Mouse (Mus musculus) embryo, embryonic 11 days (tissue): ENCODE results near the gene Atp6v0d1.

ENCODE experiments used
- DNase-seq: peaks from one replicate; pipeline ENCODE4 v3.0.0-alpha.2; 2015

Atp6v0d1 gene

DNA sequence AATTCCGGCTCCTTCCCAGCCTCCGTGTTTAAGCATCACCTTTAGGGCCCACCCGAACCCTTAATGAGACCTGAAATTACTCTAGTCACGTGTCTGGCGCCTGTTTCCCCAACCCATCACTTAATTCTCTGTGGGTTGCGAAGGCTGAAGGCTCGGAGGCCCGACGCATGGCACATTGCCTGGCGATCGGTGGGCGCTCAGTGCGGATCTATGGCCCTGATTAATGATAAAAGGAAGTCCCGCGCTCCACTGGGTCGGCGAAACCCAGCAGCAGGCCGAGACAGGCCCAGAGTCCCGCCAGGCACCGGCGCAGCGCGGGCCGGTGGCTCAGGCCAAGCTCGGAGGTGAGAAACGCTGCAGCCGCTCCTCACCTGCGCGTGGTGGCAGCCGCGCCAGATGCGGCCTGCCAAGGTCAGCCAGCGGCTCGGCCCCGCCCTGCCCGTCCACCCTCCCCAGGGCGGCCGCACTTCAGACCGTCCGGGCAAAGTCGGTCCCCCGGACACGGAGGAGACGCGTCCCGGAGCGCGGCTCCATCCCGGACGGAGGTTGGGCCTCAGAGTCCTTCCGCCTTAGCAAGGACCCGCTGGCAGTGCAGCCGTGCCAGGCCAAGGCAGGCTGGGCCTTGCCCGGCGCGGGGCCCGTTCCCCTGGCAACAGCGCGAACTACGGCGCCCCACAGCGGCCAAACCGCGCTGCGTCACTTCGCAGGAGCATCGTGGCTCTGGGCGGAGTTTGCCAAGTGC is 69.2 kb downstream of the Atp6v0d1 start, which contains the start of gene Zdhhc1:
TSS of gene Zdhhc1 (minus strand) at position 464 of the 742 bp plus-strand sequence.
- peak; percentile 92 for DNase-seq

GRCm38 (mm10) chr8:105495350-105496302 is 70.2 kb downstream of the Atp6v0d1 start:
- DNase-seq = no peak

- no peak for DNase-seq
These were observed 71.3 kb downstream of the Atp6v0d1 start for GRCm38 (mm10) chr8:105494566-105494965.

GRCm38 (mm10) chr8:105493495-105493894 is 72.4 kb downstream of the Atp6v0d1 start:
- no peak for DNase-seq

DNA sequence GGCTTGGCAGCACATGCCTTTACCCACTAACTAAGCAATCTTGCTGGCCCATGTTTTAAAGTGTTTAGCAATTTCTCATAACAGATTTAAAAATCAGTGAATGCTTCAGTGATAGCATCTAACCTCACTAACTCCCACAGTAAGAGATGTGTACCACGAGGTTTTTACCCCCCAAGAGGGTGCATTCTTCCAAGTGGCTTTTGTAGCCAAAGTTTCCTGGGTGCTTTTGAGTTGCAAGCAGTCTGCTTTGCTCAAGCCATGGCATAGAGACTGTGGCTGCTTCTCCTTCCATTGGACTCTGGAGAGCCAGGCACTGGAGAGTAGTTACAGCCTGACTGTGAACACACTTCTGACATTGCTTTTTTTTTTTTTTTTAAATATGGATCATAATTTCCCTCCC is 76.6 kb downstream of the Atp6v0d1 start:
- no peak for DNase-seq

- DNase-seq = no peak
These were observed 77.8 kb downstream of the Atp6v0d1 start for GRCm38 (mm10) chr8:105488082-105488481.

DNA sequence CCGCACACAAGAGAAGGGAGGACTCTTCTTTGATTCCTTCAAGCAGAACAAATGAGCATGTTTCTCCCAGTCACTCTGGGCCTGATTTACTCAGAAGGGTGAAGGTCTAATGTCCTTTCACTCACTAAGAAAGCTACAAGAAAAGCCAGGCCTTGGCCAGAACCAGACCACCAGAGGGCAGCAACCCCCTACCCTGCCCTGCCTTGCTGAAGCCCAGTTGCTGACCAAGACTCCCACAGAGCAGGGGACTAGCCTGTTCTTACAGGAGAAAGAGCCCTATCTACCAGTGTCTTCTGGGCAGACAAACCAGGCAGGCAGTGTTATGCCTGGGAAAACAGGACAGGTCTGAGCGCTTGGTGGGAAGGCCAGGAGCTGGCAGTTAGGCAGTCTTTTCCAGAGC is 81.5 kb downstream of the Atp6v0d1 start:
- peak; percentile 85 for DNase-seq

- DNase-seq = no peak
These were observed 81.8 kb downstream of the Atp6v0d1 start for GRCm38 (mm10) chr8:105484030-105484368.

GRCm38 (mm10) chr8:105483212-105484029 is 82.4 kb downstream of the Atp6v0d1 start:
- DNase-seq = peak; percentile 79

DNA sequence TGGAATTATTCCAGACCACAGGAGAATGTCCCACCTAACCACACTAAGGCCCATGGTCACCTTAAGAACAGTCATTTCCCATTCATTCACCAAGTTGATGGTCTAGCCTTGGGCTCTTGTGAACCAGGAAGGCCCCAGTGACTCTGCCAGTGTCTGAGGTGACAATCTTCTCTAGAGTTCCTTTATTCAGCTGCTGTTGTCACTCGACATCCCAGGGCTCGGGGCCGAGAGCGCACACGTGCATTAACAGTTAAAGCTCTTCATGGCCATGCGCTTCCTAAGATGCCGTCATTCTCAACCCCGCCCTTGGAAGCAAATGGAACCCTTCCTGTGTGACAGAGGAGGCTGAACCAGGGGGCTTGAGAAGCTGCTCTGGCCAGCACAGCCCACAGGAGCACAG is 83.7 kb downstream of the Atp6v0d1 start:
- no peak for DNase-seq

DNA sequence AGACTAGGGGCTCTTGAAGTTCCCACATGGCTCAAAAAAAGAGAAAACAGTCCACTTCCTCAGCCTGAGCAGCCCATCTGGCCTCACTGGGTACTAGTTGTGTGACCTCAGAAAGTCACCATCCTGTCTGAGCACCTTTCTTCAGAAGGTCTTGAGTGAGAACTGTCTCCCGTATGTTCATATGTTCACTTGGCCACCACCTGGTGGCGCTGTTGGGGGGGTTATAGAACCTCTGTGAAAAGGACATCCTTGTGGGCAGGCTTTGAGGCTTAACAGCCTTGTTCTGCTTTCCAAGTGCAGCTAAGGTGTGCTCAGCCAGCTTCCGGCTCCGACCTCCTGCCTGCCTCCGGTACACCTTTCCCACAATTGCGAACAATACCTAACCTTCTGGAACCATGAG is 84.4 kb downstream of the Atp6v0d1 start:
- peak; percentile 69 for DNase-seq

DNA sequence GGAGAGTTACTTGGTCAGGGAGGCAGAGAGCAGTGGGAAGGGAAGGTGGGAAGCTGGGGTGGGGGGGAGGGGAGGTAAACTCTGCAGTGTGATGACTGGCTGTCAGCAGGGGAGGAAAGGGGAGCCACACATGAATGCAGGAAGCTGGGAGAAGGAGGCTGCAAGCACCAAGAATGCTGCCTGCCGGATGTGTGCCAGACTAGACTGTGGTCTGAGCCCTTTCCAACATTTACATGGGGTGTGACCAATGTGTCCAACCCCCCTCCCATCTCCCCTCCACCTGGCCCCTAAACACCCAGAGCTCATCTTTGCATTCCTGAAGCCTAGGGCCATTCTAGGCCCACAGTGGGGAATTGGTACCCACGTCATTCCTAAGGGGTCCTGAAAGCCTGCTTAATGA is 84.8 kb downstream of the Atp6v0d1 start:
- DNase-seq = no peak

DNA sequence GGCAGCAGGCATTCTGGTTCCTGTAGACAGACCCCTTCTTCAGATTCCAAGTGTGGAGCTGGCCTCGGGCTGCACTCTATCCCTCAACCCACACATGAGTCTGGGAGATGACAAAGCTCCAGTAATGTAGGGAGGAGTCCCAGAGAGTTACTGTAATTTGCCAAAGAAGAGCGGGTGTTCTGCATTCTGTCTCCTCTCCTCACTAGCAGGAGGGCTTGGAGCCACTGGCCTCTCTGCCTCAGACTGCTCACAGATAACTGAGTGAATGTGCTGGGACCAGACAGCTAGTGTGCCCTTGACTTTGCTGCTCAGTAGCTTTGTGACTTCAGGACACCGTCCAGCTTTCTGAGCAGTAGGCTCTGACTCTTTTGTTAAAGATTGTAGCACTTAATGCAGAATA is 88.1 kb downstream of the Atp6v0d1 start:
- no peak for DNase-seq

GRCm38 (mm10) chr8:105476628-105477413 is 89.0 kb downstream of the Atp6v0d1 start:
- peak; percentile 78 for DNase-seq

DNA sequence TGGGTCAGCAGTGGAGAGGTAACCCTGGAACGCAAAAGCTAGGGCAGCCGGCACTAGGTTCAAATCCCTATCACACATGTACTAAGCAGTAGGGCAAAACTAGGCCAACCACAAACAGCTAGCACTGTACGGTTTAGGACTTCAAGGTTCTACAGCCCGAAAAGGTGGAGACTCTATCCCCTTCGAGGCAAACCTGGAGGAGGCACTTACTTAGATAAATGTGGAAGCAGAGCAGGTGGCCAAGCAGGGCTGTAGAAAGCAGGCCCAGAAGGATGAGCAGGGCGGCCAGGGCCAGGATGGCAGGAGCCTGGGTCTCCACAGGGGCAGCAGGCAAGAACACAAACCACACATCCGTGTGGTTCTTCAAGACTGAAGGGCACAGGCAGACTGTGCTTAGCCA is 89.7 kb downstream of the Atp6v0d1 start:
- no peak for DNase-seq

DNA sequence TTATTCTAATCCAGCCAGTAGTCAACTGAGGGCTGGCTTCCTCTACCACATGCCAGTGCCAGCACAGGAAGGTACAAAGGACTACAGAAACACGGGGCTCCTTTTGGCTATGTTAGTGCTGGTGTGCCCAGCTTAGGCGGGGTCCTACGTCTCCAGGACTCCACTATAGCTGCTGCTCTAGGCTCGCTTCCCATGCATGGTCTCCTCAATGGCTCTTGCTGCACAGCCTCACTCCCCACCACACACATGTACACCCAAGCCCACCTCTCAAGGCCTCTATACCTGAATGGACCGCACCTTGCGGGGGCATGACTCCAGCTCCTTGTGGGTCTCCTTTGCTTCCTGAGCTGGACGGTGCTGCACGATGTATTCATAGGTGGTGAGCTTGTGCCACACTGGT is 90.1 kb downstream of the Atp6v0d1 start:
- DNase-seq = no peak

- no peak for DNase-seq
These were observed 90.6 kb downstream of the Atp6v0d1 start for GRCm38 (mm10) chr8:105475254-105475653.

DNA sequence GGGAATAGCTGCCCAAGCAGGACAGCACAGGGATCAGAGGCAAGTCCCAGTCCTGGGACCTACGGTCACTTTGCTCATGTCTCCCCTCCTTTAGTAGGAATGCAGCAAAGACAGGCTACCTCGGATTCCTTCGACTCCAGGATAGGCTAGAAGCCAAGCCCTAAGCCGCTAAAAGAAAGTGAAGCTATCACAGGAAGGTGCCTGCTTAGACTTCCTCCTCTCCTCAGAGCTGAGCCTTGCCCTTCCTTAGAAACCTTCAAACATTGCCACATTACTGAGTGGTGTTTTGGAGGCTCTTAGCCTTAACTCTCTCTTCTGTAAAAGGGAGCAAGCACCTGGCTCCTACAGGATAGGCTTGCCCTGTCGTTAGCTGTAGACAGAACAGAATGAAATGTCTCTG is 91.2 kb downstream of the Atp6v0d1 start:
- DNase-seq = no peak
